Mouse (Mus musculus) liver, embryonic 11.5 days (tissue): ENCODE measurements around the gene Pole. TPM values are rescaled to one million over a fixed set of nuclear protein-coding genes. Genes with fewer than 3 reads are reported as not detected.
A peak's percentile ranks its signal among the peaks of the same experiment; 100 is the strongest.

Source experiments
- ATAC-seq: fragments of 200-750 bp; cut with Nextera tagmentation; replicated peaks from 2 replicates; pipeline ENCODE4 v1.8.0; 2017; ENCODE audit warnings: moderate number of reproducible peaks, mild to moderate bottlenecking, moderate TSS enrichment, moderate library complexity; ENCODE audit not compliant: low FRiP score
- DNase-seq: peaks from one replicate; pipeline ENCODE4 v3.0.0-alpha.2; 2017; ENCODE audit warnings: low spot score
- H3K27ac ChIP-seq: fragments of 300-500 bp; sonication (generic); 2 replicates; pipeline ENCODE4 v1.5.1; 2014; ENCODE audit warnings: mild to moderate bottlenecking, low read depth, low read length, control low read depth
- H3K27me3 ChIP-seq: fragments of 300-500 bp; sonication (generic); replicated peaks from 2 replicates; pipeline ENCODE4 v1.6.1; 2014; ENCODE audit warnings: low read length, mixed read lengths; ENCODE audit not compliant: control insufficient read depth, insufficient read depth
- H3K36me3 ChIP-seq: fragments of 300-500 bp; sonication (generic); 2 replicates; pipeline ENCODE4 v1.6.1; 2014; ENCODE audit warnings: mild to moderate bottlenecking, low read length, moderate library complexity, mixed read lengths; ENCODE audit not compliant: control insufficient read depth, insufficient read depth
- H3K4me1 ChIP-seq: fragments of 300-500 bp; sonication (generic); replicated peaks from 2 replicates; pipeline ENCODE4 v1.6.1; 2014; ENCODE audit warnings: low read length, mixed read lengths; ENCODE audit not compliant: control insufficient read depth, insufficient read depth
- H3K4me2 ChIP-seq: fragments of 300-500 bp; sonication (generic); 2 replicates; pipeline ENCODE4 v1.6.1; 2014; ENCODE audit warnings: mild to moderate bottlenecking, control low read depth, moderate library complexity
- H3K4me3 ChIP-seq: fragments of 300-500 bp; sonication (generic); 2 replicates; pipeline ENCODE4 v1.5.1; 2014; ENCODE audit warnings: low read depth, low read length, control low read depth
- H3K9ac ChIP-seq: fragments of 300-500 bp; sonication (generic); 2 replicates; pipeline ENCODE4 v1.6.1; 2014; ENCODE audit warnings: low read depth, low read length, control low read depth
- H3K9me3 ChIP-seq: fragments of 300-500 bp; sonication (generic); 2 replicates; pipeline ENCODE4 v1.6.1; 2016; ENCODE audit warnings: low read length, inconsistent platforms, mixed read lengths; ENCODE audit not compliant: control insufficient read depth
- WGBS: fragments of 180-500 bp; shearing (Covaris S2); extraction: QIAGEN DNeasy Blood & Tissue Kit; methylation state at CpG from one replicate; pipeline ENCODE4 v1.1.7; 2014; 5-methylcytosine and 5-hydroxymethylcytosine counted together
- polyA plus RNA-seq: library from polyadenylated mRNA; unstranded; fragments of >200 nt; fragmentation: Nextera tagmentation; extraction: Ambion mirVana; gene quantifications from 2 replicates; pipeline ENCODE4 v1.2.1, GENCODE M21; 2014

Pole gene
- polyA plus RNA-seq, 1 experiment from 2014 or later, result 42.9 TPM

GRCm38 (mm10) chr5:110276910-110277309 lies 9.2 kb upstream of the Pole start:
- 92% methylated on average over 1 of the region's 1 CpGs for WGBS
- Histone ChIP-seq H3K36me3 (no peaks in the 10 kb centered on the region; the same call in 1 of the 2 replicates), H3K4me1 (peaks cover 2% of the 10 kb centered on the region; the same call in 1 of the 2 replicates), H3K4me3 (no peak overlapping the region), H3K4me2 (no peak overlapping the region), H3K27me3 (no peaks in the 10 kb centered on the region), H3K9ac (no peak overlapping the region), H3K27ac (no peak overlapping the region), H3K9me3 (no peaks in the 10 kb centered on the region)
- peak; percentile 19; the same call in 1 of the 2 replicates for ATAC-seq
- no peak for DNase-seq

GRCm38 (mm10) chr5:110281984-110282383 lies 4.1 kb upstream of the Pole start:
- H3K27ac ChIP-seq, result no peak overlapping the region
- no peaks in the 10 kb centered on the region for H3K36me3 ChIP-seq
- no peak overlapping the region for H3K4me3 ChIP-seq
- no peaks in the 10 kb centered on the region for H3K27me3 ChIP-seq
- DNase-seq, result no peak
- no peaks in the 10 kb centered on the region for H3K9me3 ChIP-seq
- H3K4me2 ChIP-seq, result no peak overlapping the region
- no peak overlapping the region for H3K9ac ChIP-seq
- no peak for ATAC-seq
- WGBS, result 75% methylated on average over 2 of the region's 2 CpGs
- H3K4me1 ChIP-seq, result peaks cover under 1% of the 10 kb centered on the region

GRCm38 (mm10) chr5:110284536-110284935 lies 1.6 kb upstream of the Pole start:
- H3K9me3 ChIP-seq, result no peaks in the 10 kb centered on the region
- H3K4me3 ChIP-seq, result peak overlapping the region; percentile 77
- peaks cover 5% of the 10 kb centered on the region for H3K36me3 ChIP-seq
- H3K4me1 ChIP-seq, result peaks cover 2% of the 10 kb centered on the region
- peak overlapping the region; percentile 95 for H3K4me2 ChIP-seq
- WGBS, result 3% methylated on average over 4 of the region's 4 CpGs
- H3K27me3 ChIP-seq, result no peaks in the 10 kb centered on the region
- peak; percentile 53 for DNase-seq
- 0 out of 2 replicates have a peak overlapping the region, but pooled peaks have one; percentile 8 for H3K27ac ChIP-seq
- ATAC-seq, result no peak
- H3K9ac ChIP-seq, result peak overlapping the region; percentile 92

- Histone ChIP-seq H3K27ac (0 out of 2 replicates have a peak overlapping the region, but pooled peaks have one; percentile 8), H3K4me1 (peaks cover 2% of the 10 kb centered on the region), H3K9ac (peak overlapping the region; percentile 92), H3K4me2 (peak overlapping the region; percentile 95), H3K4me3 (peak overlapping the region; percentile 77), H3K27me3 (no peaks in the 10 kb centered on the region), H3K9me3 (no peaks in the 10 kb centered on the region), H3K36me3 (peaks cover 8% of the 10 kb centered on the region)
- no peak for DNase-seq
- WGBS, result 3% methylated on average over 15 of the region's 15 CpGs
- peak; percentile 4; the same call in 1 of the 2 replicates for ATAC-seq
Observed at GRCm38 (mm10) chr5:110285156-110285555, 950 bp upstream of the Pole start.

GRCm38 (mm10) chr5:110286446-110287083 lies 459 bp downstream of the Pole start:
- Histone ChIP-seq H3K36me3 (peaks cover 16% of the 10 kb centered on the region), H3K9ac (peak overlapping the region; percentile 92), H3K27me3 (no peaks in the 10 kb centered on the region), H3K27ac (peak overlapping the region; percentile 81), H3K4me2 (peak overlapping the region; percentile 95), H3K9me3 (no peaks in the 10 kb centered on the region), H3K4me3 (peak overlapping the region; percentile 77), H3K4me1 (peaks cover 6% of the 10 kb centered on the region)
- DNase-seq, result no peak
- WGBS, result 2% methylated on average over 31 of the region's 31 CpGs
- peak; percentile 80 for ATAC-seq

GRCm38 (mm10) chr5:110287084-110287475 lies 974 bp downstream of the Pole start:
- Histone ChIP-seq H3K4me2 (peak overlapping the region; percentile 95), H3K27me3 (no peaks in the 10 kb centered on the region), H3K4me1 (peaks cover 6% of the 10 kb centered on the region), H3K36me3 (peaks cover 16% of the 10 kb centered on the region), H3K27ac (no peak overlapping the region), H3K9ac (peak overlapping the region; percentile 27; the same call in 1 of the 2 replicates), H3K4me3 (peak overlapping the region; percentile 77), H3K9me3 (no peaks in the 10 kb centered on the region)
- DNase-seq (no peak), ATAC-seq (no peak)
- 55% methylated on average over 2 of the region's 2 CpGs for WGBS

GRCm38 (mm10) chr5:110291649-110292048 lies 5.5 kb downstream of the Pole start:
- Histone ChIP-seq H3K9ac (no peak overlapping the region), H3K4me3 (no peak overlapping the region), H3K27me3 (no peaks in the 10 kb centered on the region), H3K9me3 (no peaks in the 10 kb centered on the region), H3K4me2 (no peak overlapping the region), H3K27ac (no peak overlapping the region), H3K4me1 (peaks cover 6% of the 10 kb centered on the region; the same call in 1 of the 2 replicates), H3K36me3 (peaks cover 48% of the 10 kb centered on the region)
- DNase-seq (no peak), ATAC-seq (peak; percentile 66; the same call in 1 of the 2 replicates)
- WGBS, result 71% methylated on average over 1 of the region's 1 CpGs

- 94% methylated on average over 1 of the region's 1 CpGs for WGBS
- Histone ChIP-seq H3K4me3 (no peak overlapping the region), H3K27me3 (no peaks in the 10 kb centered on the region), H3K27ac (no peak overlapping the region), H3K4me1 (no peaks in the 10 kb centered on the region), H3K36me3 (peaks cover 66% of the 10 kb centered on the region), H3K9me3 (no peaks in the 10 kb centered on the region), H3K9ac (no peak overlapping the region), H3K4me2 (no peak overlapping the region)
- DNase-seq, result no peak
- ATAC-seq, result no peak
Observed at GRCm38 (mm10) chr5:110296637-110297036, 10.5 kb downstream of the Pole start.

- Histone ChIP-seq H3K4me3 (no peak overlapping the region), H3K4me2 (no peak overlapping the region), H3K9me3 (no peaks in the 10 kb centered on the region), H3K4me1 (no peaks in the 10 kb centered on the region), H3K27ac (no peak overlapping the region), H3K27me3 (no peaks in the 10 kb centered on the region), H3K9ac (no peak overlapping the region), H3K36me3 (peaks cover 66% of the 10 kb centered on the region)
- DNase-seq (no peak), ATAC-seq (no peak)
- 92% methylated on average over 2 of the region's 2 CpGs for WGBS
Observed at GRCm38 (mm10) chr5:110300591-110300990, 14.5 kb downstream of the Pole start.
